Mouse (Mus musculus) thymus, adult 2 months (tissue): ENCODE results near the gene Plekhm2. TPM values are rescaled to one million over a fixed set of nuclear protein-coding genes. Genes with fewer than 3 reads are reported as not detected.
A peak's percentile ranks its signal among the peaks of the same experiment; 100 is the strongest.

Source experiments
- DNase-seq: peaks from one replicate; pipeline ENCODE4 v3.0.0; 2021
- H3K27ac ChIP-seq: fragments of 200-500 bp; 2 replicates; pipeline ENCODE4 v1.5.1; 2012; ENCODE audit warnings: low read length, control low read depth; ENCODE audit not compliant: control insufficient read depth, insufficient read depth
- H3K27me3 ChIP-seq: fragments of 200-500 bp; 2 replicates; pipeline ENCODE4 v1.6.1; 2012; ENCODE audit warnings: mild to moderate bottlenecking, low read length, moderate library complexity, mixed read lengths; ENCODE audit not compliant: control insufficient read depth, insufficient read depth
- H3K36me3 ChIP-seq: fragments of 200-500 bp; 2 replicates; pipeline ENCODE4 v1.6.1; 2012; ENCODE audit warnings: mild to moderate bottlenecking, low read length, moderate library complexity; ENCODE audit not compliant: control insufficient read depth, insufficient read depth
- H3K4me1 ChIP-seq: fragments of 200-500 bp; replicated peaks from 2 replicates; pipeline ENCODE4 v1.6.1; 2012; ENCODE audit warnings: low read length; ENCODE audit not compliant: control insufficient read depth, insufficient read depth
- H3K4me3 ChIP-seq: fragments of 200-500 bp; 2 replicates; pipeline ENCODE4 v1.5.1; 2012; ENCODE audit warnings: mild to moderate bottlenecking, low read length, control low read depth, moderate library complexity; ENCODE audit not compliant: control insufficient read depth, insufficient read depth
- CTCF ChIP-seq: fragments of 200-500 bp; IDR thresholded peaks from 2 replicates; pipeline ENCODE4 v1.5.1; 2012; ENCODE audit warnings: mild to moderate bottlenecking, control low read depth, low read length, moderate library complexity, borderline replicate concordance; ENCODE audit not compliant: control insufficient read depth, poor library complexity, insufficient read depth; ENCODE audit errors: extremely low read depth
- POLR2A ChIP-seq: fragments of 200-500 bp; IDR thresholded peaks from 2 replicates; pipeline ENCODE4 v1.6.1; 2012; ENCODE audit warnings: mild to moderate bottlenecking, low read length, control low read depth, moderate library complexity; ENCODE audit not compliant: control insufficient read depth, poor library complexity, insufficient read depth; ENCODE audit errors: extremely low read depth
- WGBS: fragments of 180-500 bp; shearing (Covaris S2); methylation state at CpG from one replicate; pipeline ENCODE4 v1.1.7; 2018; 5-methylcytosine and 5-hydroxymethylcytosine counted together
- polyA plus RNA-seq: library from polyadenylated mRNA; depleted of rRNA; stranded (reverse); fragments of >200 nt; gene quantifications from 2 replicates; pipeline ENCODE4 v1.2.3, GENCODE M21; 2012

Plekhm2 gene
- polyA plus RNA-seq, 1 experiment, result 71.4 TPM

DNA sequence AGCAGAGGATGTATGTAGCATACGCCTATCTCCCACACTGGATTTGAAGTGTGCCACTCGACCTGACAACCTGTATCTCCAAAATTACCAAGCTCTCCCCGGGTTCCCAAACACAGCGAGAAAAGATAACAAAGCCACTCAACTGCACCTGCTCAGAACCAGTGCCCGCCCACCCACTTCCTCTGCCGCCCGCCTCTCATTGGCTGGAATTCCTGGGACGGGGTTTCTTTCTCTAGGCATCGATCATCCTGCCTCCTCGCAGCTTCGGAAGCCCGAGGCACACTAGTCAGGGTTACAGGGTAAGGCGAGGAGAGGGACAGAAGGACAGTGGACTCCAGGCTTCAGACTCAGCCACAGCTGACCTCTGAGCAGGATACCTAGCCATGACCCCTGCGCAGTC lies 36.0 kb downstream of the Plekhm2 start:
- no peak for DNase-seq
- H3K4me1 ChIP-seq, result no peaks in the 10 kb centered on the region
- peaks cover 14% of the 10 kb centered on the region for H3K36me3 ChIP-seq
- WGBS, result 91% methylated on average over 14 of the region's 14 CpGs
- TF ChIP-seq POLR2A, result no peak
- TF ChIP-seq CTCF, result no peak
- H3K27ac ChIP-seq, result no peak overlapping the region
- H3K4me3 ChIP-seq, result no peak overlapping the region
- no peaks in the 10 kb centered on the region for H3K27me3 ChIP-seq

DNA sequence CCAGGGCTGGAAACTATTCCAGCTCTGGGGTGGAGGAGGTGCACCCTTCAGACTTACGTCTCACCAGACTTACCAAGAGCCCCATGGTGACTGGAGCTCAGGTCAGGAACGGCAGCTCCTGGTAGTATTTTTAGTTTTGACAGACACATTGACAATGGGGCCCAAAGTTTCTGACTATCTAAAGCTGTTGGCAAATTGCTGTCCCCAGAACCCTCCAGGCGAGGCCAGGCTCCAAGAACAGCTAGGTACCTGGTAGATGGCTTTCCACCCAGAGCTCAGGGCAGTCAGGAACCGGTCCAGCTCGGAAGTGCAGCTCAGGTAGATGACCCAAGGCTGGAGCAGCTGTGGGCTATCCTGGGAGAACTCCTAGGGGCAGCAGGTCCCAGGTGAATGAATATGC lies 37.2 kb downstream of the Plekhm2 start:
- no peak for DNase-seq
- H3K36me3 ChIP-seq, result peaks cover 13% of the 10 kb centered on the region
- no peaks in the 10 kb centered on the region for H3K27me3 ChIP-seq
- TF ChIP-seq POLR2A (no peak), CTCF (no peak)
- H3K27ac ChIP-seq, result no peak overlapping the region
- H3K4me1 ChIP-seq, result no peaks in the 10 kb centered on the region
- 96% methylated on average over 5 of the region's 5 CpGs for whole genome bisulfite sequencing
- no peak overlapping the region for H3K4me3 ChIP-seq

DNA sequence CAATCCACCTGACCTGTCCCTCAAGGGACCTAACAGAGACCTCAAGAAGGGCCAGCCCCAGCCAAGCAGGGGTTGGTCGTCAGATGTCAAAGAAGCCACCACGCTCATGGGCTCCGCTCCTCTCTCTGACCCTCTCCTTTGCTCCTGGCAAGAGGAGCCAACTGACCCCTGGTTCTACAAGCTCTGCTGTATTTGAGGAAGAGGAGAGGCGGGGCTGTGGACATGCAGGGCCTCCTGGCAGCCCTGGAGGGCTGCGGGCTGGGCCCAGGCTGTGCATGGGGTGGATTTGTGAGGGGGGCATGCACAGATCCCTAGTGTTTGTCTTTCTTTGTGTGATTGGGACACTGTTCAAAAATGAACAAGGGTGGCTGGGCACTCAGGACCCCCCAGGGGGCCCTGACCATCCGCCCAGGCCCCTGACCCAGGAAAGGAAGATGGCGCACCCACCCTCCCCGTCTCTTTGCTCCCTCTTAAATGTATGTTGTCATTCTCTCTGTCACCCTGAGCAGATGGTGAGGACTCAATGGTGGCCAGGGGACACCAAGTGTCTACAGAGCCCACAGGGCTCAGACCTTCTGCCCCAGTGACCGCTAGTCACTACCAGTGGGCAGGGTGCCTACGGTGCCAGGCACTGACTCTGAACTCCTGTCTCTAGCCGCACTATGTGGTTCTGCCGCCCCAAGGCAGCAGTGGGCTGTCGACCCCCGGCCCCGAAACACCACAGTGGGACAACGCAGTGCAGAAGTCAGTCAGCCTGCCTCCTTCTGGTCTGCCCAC lies 38.7 kb downstream of the Plekhm2 start:
- no peak for DNase-seq
- Histone ChIP-seq H3K27me3 (no peaks in the 10 kb centered on the region), H3K36me3 (peaks cover 5% of the 10 kb centered on the region; the same call in 1 of the 2 replicates), H3K4me3 (no peak overlapping the region), H3K4me1 (no peaks in the 10 kb centered on the region), H3K27ac (no peak overlapping the region)
- TF ChIP-seq POLR2A (no peak), CTCF (no peak)
- WGBS, result 96% methylated on average over 16 of the region's 16 CpGs

DNA sequence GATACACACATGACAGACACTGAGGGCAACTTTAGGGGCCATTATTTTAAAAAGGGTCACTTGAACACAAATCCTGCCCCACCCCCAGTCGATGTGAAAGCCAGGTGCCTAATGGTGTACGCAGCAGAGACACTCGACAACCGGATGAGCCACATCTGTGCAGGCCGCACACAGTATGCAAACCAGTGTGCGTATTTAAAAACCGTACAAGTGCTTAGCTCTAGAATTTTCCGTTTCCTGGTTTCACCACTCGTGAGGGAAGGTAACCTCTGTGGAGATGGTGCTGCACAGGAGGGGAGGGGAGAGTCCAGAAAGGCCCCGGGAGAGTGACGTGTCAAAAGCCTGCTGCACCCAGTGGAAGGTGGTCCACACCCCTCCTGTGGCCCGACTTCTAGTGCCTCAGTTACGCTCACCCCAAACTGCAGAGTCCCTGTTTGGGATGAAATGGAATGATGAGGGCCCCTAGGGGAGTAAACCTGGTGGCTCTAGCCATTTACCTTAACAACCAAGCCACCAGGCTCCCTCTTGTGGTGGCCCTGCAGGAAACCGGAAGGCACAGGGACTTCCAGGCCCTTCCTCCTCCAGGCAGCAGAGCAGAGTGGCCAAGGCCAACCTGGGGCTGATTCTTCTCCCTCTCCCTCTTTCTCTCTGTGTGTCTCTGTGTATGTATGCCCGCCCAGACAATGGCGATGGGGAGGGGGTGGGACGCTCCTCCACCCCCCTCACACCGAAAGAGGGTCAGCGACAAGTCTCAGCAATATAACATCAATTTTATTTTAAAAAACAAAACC lies 39.5 kb downstream of the Plekhm2 start:
- DNase-seq, result peak; percentile 36
- no peak overlapping the region for H3K4me3 ChIP-seq
- no peaks in the 10 kb centered on the region for H3K27me3 ChIP-seq
- no peak for TF ChIP-seq POLR2A
- TF ChIP-seq CTCF, result peak; percentile 55; the same call in 1 of the 2 replicates
- H3K4me1 ChIP-seq, result no peaks in the 10 kb centered on the region
- H3K36me3 ChIP-seq, result peaks cover 1% of the 10 kb centered on the region; the same call in 1 of the 2 replicates
- WGBS, result 79% methylated on average over 19 of the region's 19 CpGs
- no peak overlapping the region for H3K27ac ChIP-seq

DNA sequence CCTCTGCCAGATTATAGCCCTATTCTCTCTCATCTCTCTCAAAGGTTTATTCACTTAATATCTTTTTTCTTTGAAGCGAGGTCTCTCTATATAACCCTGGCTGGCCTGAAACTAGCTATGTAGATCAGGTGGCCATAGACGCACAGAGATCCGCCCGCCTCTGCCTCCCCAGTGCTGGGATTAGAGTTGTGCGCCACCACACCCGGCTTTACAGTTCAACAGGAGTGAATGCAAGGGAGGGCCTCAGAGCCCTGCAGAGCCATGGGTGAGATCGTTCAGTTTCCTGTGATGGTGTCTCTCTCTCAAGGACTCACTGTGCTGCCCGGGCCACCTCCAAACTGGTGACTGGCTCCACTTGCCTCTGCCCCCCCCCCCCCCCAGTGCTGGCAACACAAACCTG lies 40.6 kb downstream of the Plekhm2 start:
- DNase-seq, result no peak
- H3K27ac ChIP-seq, result no peak overlapping the region
- peaks cover 1% of the 10 kb centered on the region; the same call in 1 of the 2 replicates for H3K4me1 ChIP-seq
- H3K27me3 ChIP-seq, result no peaks in the 10 kb centered on the region
- H3K4me3 ChIP-seq, result no peak overlapping the region
- 92% methylated on average over 8 of the region's 8 CpGs for WGBS
- TF ChIP-seq CTCF (no peak), POLR2A (no peak)
- H3K36me3 ChIP-seq, result no peaks in the 10 kb centered on the region

DNA sequence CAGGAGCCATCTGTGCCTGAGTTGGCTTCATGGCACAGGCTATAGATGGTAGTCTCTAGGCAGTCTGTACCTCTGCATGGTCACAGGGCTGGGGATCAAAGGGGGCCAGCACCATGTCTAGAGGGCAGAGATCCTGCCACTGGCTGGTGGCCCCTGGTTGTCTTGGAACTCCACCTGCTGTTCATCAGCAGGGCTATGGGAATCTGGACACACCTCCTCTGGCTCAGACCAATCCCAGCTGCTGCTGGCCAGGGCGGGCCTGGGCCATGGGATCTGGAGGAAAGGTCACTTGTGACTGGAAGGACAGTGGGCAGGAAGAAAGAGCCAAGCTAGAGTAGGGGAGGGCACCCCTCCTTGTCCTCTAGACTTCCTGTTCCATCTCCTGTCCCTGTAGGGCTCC lies 41.0 kb downstream of the Plekhm2 start, which contains the start of gene Slc25a34:
TSS of gene Slc25a34 (minus strand) at position 156 of the 400 bp plus-strand sequence.
- 100% methylated on average over 1 of the region's 1 CpGs for WGBS
- Histone ChIP-seq H3K4me3 (no peak within 1 kb of the TSS), H3K27me3 (no peaks in the 10 kb centered on the region), H3K36me3 (no peaks in the 10 kb centered on the region), H3K4me1 (peaks cover 5% of the 10 kb centered on the region; the same call in 1 of the 2 replicates), H3K27ac (no peak within 1 kb of the TSS)
- no peak for TF ChIP-seq POLR2A
- TF ChIP-seq CTCF, result no peak
- no peak for DNase-seq
